Mouse (Mus musculus) kidney, adult 2 months (tissue): ENCODE results near the gene Asb15. TPM values are rescaled to one million over a fixed set of nuclear protein-coding genes. Genes with fewer than 3 reads are reported as not detected.

Experiments
- DNase-seq: peaks from one replicate; pipeline ENCODE4 v3.0.0; 2021
- H3K27ac ChIP-seq: fragments of 200-500 bp; 2 replicates; pipeline ENCODE4 v1.5.1; 2012; ENCODE audit warnings: low read depth, low read length, control low read depth, inconsistent platforms; ENCODE audit not compliant: insufficient read depth
- H3K27me3 ChIP-seq: fragments of 200-500 bp; replicated peaks from 2 replicates; pipeline ENCODE4 v1.6.1; 2012; ENCODE audit warnings: mild to moderate bottlenecking, moderate library complexity, low read length, inconsistent platforms; ENCODE audit not compliant: control insufficient read depth, insufficient read depth
- H3K36me3 ChIP-seq: fragments of 200-500 bp; 2 replicates; pipeline ENCODE4 v1.6.1; 2012; ENCODE audit warnings: mild to moderate bottlenecking, moderate library complexity, low read length, inconsistent platforms; ENCODE audit not compliant: control insufficient read depth, insufficient read depth
- H3K4me1 ChIP-seq: fragments of 200-500 bp; 2 replicates; pipeline ENCODE4 v1.6.1; 2011; ENCODE audit warnings: low read length; ENCODE audit not compliant: control insufficient read depth, insufficient read depth
- H3K4me3 ChIP-seq: fragments of 200-500 bp; 2 replicates; pipeline ENCODE4 v1.5.1; 2011; ENCODE audit warnings: mild to moderate bottlenecking, low read depth, low read length, control low read depth; ENCODE audit not compliant: insufficient read depth
- CTCF ChIP-seq: fragments of 200-500 bp; conservative IDR thresholded peaks from 2 replicates; pipeline ENCODE4 v1.5.1; 2011; ENCODE audit warnings: low read depth, mild to moderate bottlenecking, control low read depth, low read length, moderate library complexity, mixed read lengths; ENCODE audit not compliant: insufficient read depth, insufficient read length
- POLR2A ChIP-seq: fragments of 200-500 bp; IDR thresholded peaks from one replicate; pipeline ENCODE4 v1.6.1; 2011; ENCODE audit warnings: low read depth, low read length, control low read depth
- WGBS: fragments of 180-500 bp; shearing (Covaris S2); methylation state at CpG from one replicate; pipeline ENCODE4 v1.1.7; 2018; 5-methylcytosine and 5-hydroxymethylcytosine counted together
- polyA plus RNA-seq: library from polyadenylated mRNA; depleted of rRNA; stranded (reverse); fragments of >200 nt; gene quantifications from 2 replicates; pipeline ENCODE4 v1.2.3, GENCODE M21; 2012

Gene Asb15
- polyA plus RNA-seq, 1 experiment, result 3.8 TPM

DNA sequence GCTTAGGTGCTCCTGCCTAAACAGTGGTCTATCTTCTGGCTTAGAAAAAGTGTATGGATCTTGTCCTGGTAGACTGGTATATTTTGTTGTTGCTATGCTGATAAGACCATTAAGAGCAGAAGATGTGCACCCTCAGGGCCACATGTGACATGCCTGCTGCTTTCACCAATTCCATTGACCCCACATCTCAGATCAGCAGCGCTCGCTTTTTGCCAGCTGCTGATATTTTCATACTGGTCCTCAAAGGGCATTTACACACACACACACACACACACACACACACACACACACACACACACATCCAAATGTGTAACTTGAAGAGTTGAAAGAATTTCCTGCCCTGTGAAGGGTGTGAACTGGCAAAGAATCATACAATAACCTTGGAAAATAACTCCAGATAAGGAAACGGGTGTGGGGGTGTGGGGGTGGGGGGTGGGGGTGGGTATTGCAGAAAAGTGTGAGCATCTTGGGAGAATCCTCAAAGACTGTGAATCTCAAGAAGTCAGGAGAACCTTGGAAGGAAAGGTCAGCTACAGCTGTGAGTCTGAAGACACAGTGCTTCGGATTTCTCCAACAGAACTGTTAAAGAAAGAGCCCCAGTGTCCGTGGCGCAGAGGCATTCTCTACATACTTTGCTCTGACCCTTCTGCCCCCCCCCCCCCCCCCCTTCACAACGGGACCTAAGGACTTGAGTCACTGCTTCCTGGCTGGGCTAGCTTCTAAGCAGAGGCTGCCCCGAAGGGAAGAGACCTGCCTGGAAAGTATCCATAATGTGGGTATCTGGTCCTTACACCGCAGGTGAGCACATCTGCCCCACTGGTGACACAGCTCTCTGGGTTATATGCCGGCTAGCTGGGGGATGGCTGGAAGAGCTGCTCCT, 57.7 kb downstream of the Asb15 start:
- Histone ChIP-seq H3K4me1 (no peaks in the 10 kb centered on the region), H3K36me3 (no peaks in the 10 kb centered on the region), H3K27me3 (no peaks in the 10 kb centered on the region), H3K4me3 (no peak overlapping the region), H3K27ac (peak overlapping the region; percentile 87)
- DNase-seq, result peak; percentile 37
- no peak for TF ChIP-seq CTCF
- no peak for TF ChIP-seq POLR2A
- WGBS, result 39% methylated on average over 10 of the region's 10 CpGs

DNA sequence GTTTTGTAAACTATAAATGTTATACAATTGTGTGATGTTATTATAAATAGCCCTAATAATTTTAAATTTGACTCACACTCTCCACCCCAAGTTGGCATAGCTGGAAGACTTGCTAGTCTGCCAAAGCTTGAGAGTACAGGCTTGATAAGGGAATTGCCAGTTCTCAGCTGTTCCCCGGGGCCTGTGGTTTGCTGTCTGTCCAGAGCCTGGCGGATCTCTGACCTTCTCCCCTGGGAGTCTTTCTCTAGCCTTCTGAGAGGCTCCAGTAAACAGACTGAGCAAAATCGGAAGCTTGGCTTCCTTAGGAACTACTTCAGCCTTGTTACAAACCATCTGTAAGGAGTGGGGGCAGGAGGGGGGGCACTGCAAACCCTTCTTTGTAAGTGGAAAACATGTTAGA, 58.9 kb downstream of the Asb15 start:
- Histone ChIP-seq H3K27ac (peak overlapping the region; percentile 52; the same call in 1 of the 2 replicates), H3K36me3 (no peaks in the 10 kb centered on the region), H3K4me3 (no peak overlapping the region), H3K4me1 (no peaks in the 10 kb centered on the region), H3K27me3 (no peaks in the 10 kb centered on the region)
- TF ChIP-seq POLR2A (no peak), CTCF (no peak)
- 44% methylated on average over 3 of the region's 3 CpGs for WGBS
- DNase-seq, result peak; percentile 81

DNA sequence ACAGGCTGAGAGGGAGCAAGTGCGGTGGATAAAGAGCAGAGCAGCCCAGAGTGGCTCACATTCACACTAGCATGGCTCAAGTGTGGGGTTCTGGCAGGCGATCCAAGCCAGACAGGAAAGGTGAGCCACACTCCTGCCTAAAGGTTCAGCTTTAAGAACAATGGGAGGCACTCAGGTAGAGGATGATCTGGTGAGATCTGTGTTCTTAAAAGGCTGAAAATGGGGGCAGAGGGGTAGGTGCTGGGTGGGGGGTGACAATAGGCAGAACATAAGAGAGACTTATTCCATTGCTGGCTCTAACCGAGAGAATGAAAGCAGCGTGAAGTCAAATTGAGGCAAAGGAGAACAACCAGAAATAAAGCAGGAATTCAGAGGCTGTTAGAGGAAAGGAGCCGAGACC, 62.3 kb downstream of the Asb15 start:
- H3K27me3 ChIP-seq, result no peaks in the 10 kb centered on the region
- no peak overlapping the region for H3K4me3 ChIP-seq
- no peak for DNase-seq
- TF ChIP-seq CTCF (no peak), POLR2A (no peak)
- no peaks in the 10 kb centered on the region for H3K36me3 ChIP-seq
- H3K4me1 ChIP-seq, result no peaks in the 10 kb centered on the region
- no peak overlapping the region for H3K27ac ChIP-seq
- 96% methylated on average over 5 of the region's 5 CpGs for WGBS

DNA sequence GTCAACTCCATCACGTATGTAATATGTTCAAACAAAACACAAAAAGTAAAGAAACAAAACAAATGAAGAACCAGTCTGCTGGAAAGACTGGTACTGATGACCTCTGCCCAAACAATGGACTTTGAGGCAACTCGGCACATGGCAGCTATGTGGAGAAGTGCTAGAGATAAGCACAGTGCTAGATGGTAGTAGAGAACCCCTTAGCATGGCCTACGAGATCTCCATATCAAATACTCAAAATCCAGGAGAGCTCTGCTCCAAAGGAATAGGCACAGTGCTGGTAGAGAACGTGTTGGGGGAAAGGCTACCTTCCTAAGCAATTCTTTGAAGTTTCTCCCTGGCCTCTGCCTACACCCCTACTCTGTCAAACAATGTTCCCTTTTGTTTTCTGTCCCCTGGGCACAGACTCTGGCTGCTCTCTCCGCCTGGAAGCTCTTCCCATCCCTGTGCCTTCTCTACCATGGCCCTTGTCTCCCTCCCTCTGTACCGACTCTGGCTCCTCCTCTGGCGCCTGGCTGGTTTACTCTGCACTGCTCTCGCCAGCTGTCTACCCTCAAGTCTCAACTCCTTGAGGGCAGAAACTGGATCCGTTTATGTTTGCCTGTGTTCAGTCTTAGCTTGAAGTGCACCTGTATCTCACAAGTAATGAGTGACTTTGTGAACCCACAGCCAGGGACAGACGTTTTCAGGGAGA, 63.7 kb downstream of the Asb15 start:
- no peak overlapping the region for H3K4me3 ChIP-seq
- no peak overlapping the region for H3K27ac ChIP-seq

DNA sequence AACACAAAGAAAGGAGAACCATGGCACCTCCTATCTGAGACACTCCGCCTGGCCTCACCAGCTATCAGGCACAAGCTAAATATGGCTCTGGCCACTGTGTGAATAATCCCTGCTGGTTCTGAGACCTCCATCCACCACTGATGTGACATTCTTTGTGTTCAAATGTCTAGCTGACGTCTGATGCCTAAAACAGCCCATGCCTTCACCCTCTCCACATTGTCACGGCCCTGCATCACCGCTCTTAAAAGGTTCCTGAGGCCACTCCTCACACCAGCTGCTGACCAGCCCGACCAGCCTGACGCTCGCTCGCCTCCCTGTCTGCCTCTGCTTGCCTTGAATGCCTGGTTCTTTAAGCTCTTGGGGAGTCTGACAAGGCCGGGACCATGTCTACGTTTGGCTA, 69.6 kb downstream of the Asb15 start, which contains the start of gene Lmod2:
Gene Lmod2, plus strand, starts transcription at position 263 of the 400 bp plus-strand sequence.
- no peak for TF ChIP-seq CTCF
- TF ChIP-seq POLR2A, result no peak
- 85% methylated on average over 10 of the region's 10 CpGs for WGBS
- H3K4me3 ChIP-seq, result no peak within 1 kb of the TSS
- H3K27ac ChIP-seq, result no peak within 1 kb of the TSS
- no peak for DNase-seq
- H3K36me3 ChIP-seq, result no peaks in the 10 kb centered on the region
- no peaks in the 10 kb centered on the region for H3K27me3 ChIP-seq
- H3K4me1 ChIP-seq, result 0 out of 2 replicates have a peak, but pooled peaks cover 2% of the 10 kb centered on the region

More for the DNA sequence above, 63.7 kb downstream of the Asb15 start:
- 58% methylated on average over 10 of the region's 10 CpGs for WGBS
- no peaks in the 10 kb centered on the region for H3K36me3 ChIP-seq
- no peaks in the 10 kb centered on the region for H3K4me1 ChIP-seq
- no peak for DNase-seq
- TF ChIP-seq CTCF (no peak), POLR2A (no peak)
- no peaks in the 10 kb centered on the region for H3K27me3 ChIP-seq

DNA sequence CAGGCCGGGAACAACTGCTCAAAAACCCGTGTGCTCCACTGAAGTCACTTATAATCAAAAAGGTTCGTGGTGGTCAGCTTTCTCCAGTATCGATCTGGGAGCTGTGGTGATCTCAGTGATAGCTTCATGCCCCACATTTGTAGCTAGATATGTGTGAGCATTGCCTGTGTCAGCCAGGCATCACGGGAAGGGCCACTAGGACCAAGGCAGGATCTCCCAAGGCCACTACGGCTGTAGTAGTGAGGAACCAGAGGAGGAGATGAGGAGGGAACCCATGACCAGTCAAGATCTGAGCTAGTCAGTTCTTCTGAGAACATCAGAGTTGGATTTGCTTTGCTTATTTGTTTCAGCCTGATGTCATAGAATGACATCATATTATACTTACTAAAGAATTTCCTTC, 71.2 kb downstream of the Asb15 start:
- no peaks in the 10 kb centered on the region for H3K27me3 ChIP-seq
- no peak overlapping the region for H3K27ac ChIP-seq
- DNase-seq, result no peak
- H3K36me3 ChIP-seq, result no peaks in the 10 kb centered on the region
- no peak overlapping the region for H3K4me3 ChIP-seq
- WGBS, result 96% methylated on average over 6 of the region's 6 CpGs
- H3K4me1 ChIP-seq, result 0 out of 2 replicates have a peak, but pooled peaks cover 2% of the 10 kb centered on the region
- TF ChIP-seq POLR2A (no peak), CTCF (no peak)

DNA sequence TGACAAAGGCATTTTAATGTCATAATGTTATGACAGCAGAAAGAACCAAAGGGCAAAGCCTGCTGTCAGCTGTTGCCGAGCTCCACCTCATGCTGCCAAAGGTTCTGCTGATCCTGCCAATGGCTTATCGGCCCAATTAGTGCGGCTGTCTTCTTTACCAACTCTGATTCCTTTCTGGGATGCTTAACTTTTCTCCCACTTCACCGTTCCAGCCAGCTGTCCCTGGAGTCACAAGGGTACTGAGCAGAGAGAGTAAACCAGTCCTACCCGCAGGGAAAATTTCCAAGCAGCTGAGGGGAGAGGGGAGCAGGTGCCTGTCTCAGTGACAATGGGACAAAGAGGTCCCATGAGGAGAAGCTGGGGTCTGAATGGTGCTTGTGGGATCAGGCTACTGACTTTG, 71.7 kb downstream of the Asb15 start:
- H3K27me3 ChIP-seq, result no peaks in the 10 kb centered on the region
- no peak overlapping the region for H3K4me3 ChIP-seq
- no peak for TF ChIP-seq POLR2A
- no peak for TF ChIP-seq CTCF
- WGBS, result 90% methylated on average over 5 of the region's 5 CpGs
- 0 out of 2 replicates have a peak, but pooled peaks cover 2% of the 10 kb centered on the region for H3K4me1 ChIP-seq
- H3K36me3 ChIP-seq, result no peaks in the 10 kb centered on the region
- no peak for DNase-seq
- no peak overlapping the region for H3K27ac ChIP-seq
